Mouse (Mus musculus) stomach, postnatal 0 days (tissue): ENCODE data around the gene Cma2.

Source experiments
- CTCF ChIP-seq: IDR thresholded peaks from 2 replicates; pipeline ENCODE4 v1.5.1; 2016; ENCODE audit warnings: antibody characterized with exemption, low read depth, mild to moderate bottlenecking, moderate library complexity
- EP300 ChIP-seq: optimal IDR thresholded peaks from 2 replicates; pipeline ENCODE3; 2016; ENCODE audit warnings: antibody characterized with exemption

- TF ChIP-seq CTCF (no peak), EP300 (no peak)
Observed at GRCm38 (mm10) chr14:55950346-55951030, at the start of gene Cma2.
